Comparison of ENCODE assay signal across 9 mouse cellular contexts in genomic region chr13:31689317-31689716, GRCm38 (mm10).
A peak's percentile ranks its signal among the peaks of the same experiment; 100 is the strongest.
DNase-seq lines count a peak whose midpoint lies in the region; ATAC-seq and TF ChIP-seq lines count a peak whose summit lies in the region.
"Had no signal": no experiment of that assay in that cellular context is flagged by ENCODE, and none has a peak within 500 bp of the region (broad histone marks: within the 10 kb centered on the region; RNA-seq: fewer than 3 reads in every experiment).

No protein-coding gene starts in this region.

- H3K9ac ChIP-seq in hindbrain, postnatal 0 days (replicated peaks; ENCODE audit: low read length): no peak overlapping the region
- no peak overlapping the region for H3K9ac ChIP-seq in hindbrain, embryonic 14.5 days
- H3K9ac ChIP-seq in stomach, postnatal 0 days (ENCODE audit: low read length): no peak overlapping the region
- H3K9ac ChIP-seq: heart, embryonic 13.5 days; lung, embryonic 15.5 days had no signal

- no peak overlapping the region for H3K4me3 ChIP-seq in hindbrain, postnatal 0 days (ENCODE audit: low read length)
- H3K4me3 ChIP-seq in hindbrain, embryonic 14.5 days (replicated peaks; ENCODE audit: low read length): no peak overlapping the region
- H3K4me3 ChIP-seq in stomach, postnatal 0 days (ENCODE audit: low read depth, low read length): no peak overlapping the region
- H3K4me3 ChIP-seq: heart, embryonic 13.5 days; lung, embryonic 15.5 days had no signal

- TF ChIP-seq CTCF in hindbrain, postnatal 0 days (IDR thresholded peaks at IDR 0.05; ENCODE audit: low read depth): peak; percentile 54
- TF ChIP-seq CTCF in stomach, postnatal 0 days (IDR thresholded peaks at IDR 0.05; ENCODE audit: low read depth): peak; percentile 66

- no peak for ATAC-seq in hindbrain, postnatal 0 days
- no peak for ATAC-seq in hindbrain, embryonic 14.5 days (ENCODE audit: low FRiP score)
- ATAC-seq in stomach, postnatal 0 days (ENCODE audit: low FRiP score, low TSS enrichment): no peak

- no peak overlapping the region for H3K4me2 ChIP-seq in hindbrain, postnatal 0 days (ENCODE audit: low read depth, low read length)
- no peak overlapping the region for H3K4me2 ChIP-seq in hindbrain, embryonic 14.5 days (replicated peaks)
- H3K4me2 ChIP-seq in stomach, postnatal 0 days (replicated peaks; ENCODE audit: low read depth): no peak overlapping the region
- H3K4me2 ChIP-seq: heart, embryonic 13.5 days; lung, embryonic 15.5 days had no signal

- no peaks in the 10 kb centered on the region for H3K36me3 ChIP-seq in hindbrain, postnatal 0 days (ENCODE audit: insufficient read depth, low read length)
- H3K36me3 ChIP-seq in hindbrain, embryonic 14.5 days (replicated peaks; ENCODE audit: control insufficient read depth, insufficient read depth): no peaks in the 10 kb centered on the region
- no peaks in the 10 kb centered on the region for H3K36me3 ChIP-seq in stomach, postnatal 0 days (ENCODE audit: control insufficient read depth, insufficient read depth, low read length)
- H3K36me3 ChIP-seq: heart, embryonic 13.5 days; lung, embryonic 15.5 days had no signal

- no peaks in the 10 kb centered on the region for H3K9me3 ChIP-seq in hindbrain, postnatal 0 days (ENCODE audit: low read length)
- no peaks in the 10 kb centered on the region for H3K9me3 ChIP-seq in hindbrain, embryonic 14.5 days (ENCODE audit: control insufficient read depth, low read length)
- H3K9me3 ChIP-seq in stomach, postnatal 0 days (ENCODE audit: control insufficient read depth, low read length): no peaks in the 10 kb centered on the region
- H3K9me3 ChIP-seq: heart, embryonic 13.5 days; lung, embryonic 15.5 days had no signal

- H3K27me3 ChIP-seq in hindbrain, postnatal 0 days (ENCODE audit: insufficient read depth, low read length): no peaks in the 10 kb centered on the region
- H3K27me3 ChIP-seq in hindbrain, embryonic 14.5 days (ENCODE audit: control insufficient read depth, insufficient read depth, low read length): no peaks in the 10 kb centered on the region
- no peaks in the 10 kb centered on the region for H3K27me3 ChIP-seq in stomach, postnatal 0 days (ENCODE audit: control insufficient read depth, insufficient read depth, low read length)
- H3K27me3 ChIP-seq: heart, embryonic 13.5 days; lung, embryonic 15.5 days had no signal

- no peaks in the 10 kb centered on the region for H3K4me1 ChIP-seq in hindbrain, postnatal 0 days (ENCODE audit: insufficient read depth, low read length)
- H3K4me1 ChIP-seq in hindbrain, embryonic 14.5 days (replicated peaks; ENCODE audit: control insufficient read depth, insufficient read depth, low read length): no peaks in the 10 kb centered on the region
- no peaks in the 10 kb centered on the region for H3K4me1 ChIP-seq in stomach, postnatal 0 days (replicated peaks; ENCODE audit: control insufficient read depth, insufficient read depth)
- H3K4me1 ChIP-seq: heart, embryonic 13.5 days; lung, embryonic 15.5 days had no signal

- H3K27ac ChIP-seq in hindbrain, postnatal 0 days: no peak overlapping the region
- H3K27ac ChIP-seq in hindbrain, embryonic 14.5 days: no peak overlapping the region
- H3K27ac ChIP-seq in stomach, postnatal 0 days (replicated peaks): no peak overlapping the region
- H3K27ac ChIP-seq: heart, embryonic 13.5 days; lung, embryonic 15.5 days had no signal

- TF ChIP-seq EP300 in stomach, postnatal 0 days (optimal IDR thresholded peaks at IDR 0.05): no peak

- 21% methylated on average over 1 of the region's 1 CpGs for WGBS in hindbrain, postnatal 0 days
- 0% methylated on average over 1 of the region's 1 CpGs for WGBS in hindbrain, embryonic 14.5 days
- 3% methylated on average over 1 of the region's 1 CpGs for WGBS in stomach, postnatal 0 days

- DNase-seq in hindbrain, postnatal 0 days (ENCODE audit: low spot score): peak; percentile 26
- DNase-seq in hindbrain, embryonic 14.5 days (ENCODE audit: low spot score): no peak
- peak; percentile 19 for DNase-seq in urinary bladder, postnatal 14 days (ENCODE audit: low spot score)
- DNase-seq in urinary bladder, postnatal 10 days (ENCODE audit: low spot score): no peak
- DNase-seq in induced T-regulatory cell, adult 2 months (ENCODE audit: low read depth): peak; percentile 29
- peak; percentile 42 for DNase-seq in stomach, postnatal 0 days (ENCODE audit: low spot score)
- DNase-seq in layer of hippocampus, adult 9-10 months (ENCODE audit: low spot score): no peak

Comparison
In these comparisons a context has a peak if more than half of its experiments do, and no peak if none do; other contexts are left out.
1. DNase-seq: peak in hindbrain, postnatal 0 days (single experiment), urinary bladder, postnatal 14 days (single experiment), induced T-regulatory cell, adult 2 months (single experiment) and stomach, postnatal 0 days (single experiment); none in hindbrain, embryonic 14.5 days (single experiment), urinary bladder, postnatal 10 days (single experiment) and layer of hippocampus, adult 9-10 months (single experiment).